8 mouse cellular contexts compared by ENCODE assay signal in genomic region chr2:32574901-32575585, GRCm38 (mm10). TPM values are rescaled to one million over a fixed set of nuclear protein-coding genes. Genes with fewer than 3 reads are reported as not detected.
DNase-seq lines count a peak whose midpoint lies in the region; ATAC-seq and TF ChIP-seq lines count a peak whose summit lies in the region.
"Had no signal": no experiment of that assay in that cellular context is flagged by ENCODE, and none has a peak within 500 bp of the region (broad histone marks: within the 10 kb centered on the region; RNA-seq: fewer than 3 reads in every experiment).

No protein-coding gene starts in this region.

- under 1% methylated on average over 26 of the region's 26 CpGs for WGBS in forebrain, embryonic 13.5 days
- 2% methylated on average over 26 of the region's 26 CpGs for WGBS in limb, embryonic 10.5 days
- WGBS in midbrain, embryonic 11.5 days = 2% methylated on average over 26 of the region's 26 CpGs

- peak; percentile 74 for TF ChIP-seq CTCF in G1E (IDR thresholded peaks at IDR 0.05; ENCODE audit: low read depth, low read length)

- no peak overlapping the region for H3K4me3 ChIP-seq in G1E (ENCODE audit: low read depth, low read length)
- peak overlapping the region; percentile 57 for H3K4me3 ChIP-seq in forebrain, embryonic 13.5 days
- peak overlapping the region; percentile 68 for H3K4me3 ChIP-seq in limb, embryonic 10.5 days
- H3K4me3 ChIP-seq in midbrain, embryonic 11.5 days (ENCODE audit: low read depth, low read length) = peak overlapping the region; percentile 52

- no peaks in the 10 kb centered on the region for H3K9me3 ChIP-seq in G1E (replicated peaks)
- no peaks in the 10 kb centered on the region for H3K9me3 ChIP-seq in forebrain, embryonic 13.5 days (replicated peaks)
- no peaks in the 10 kb centered on the region for H3K9me3 ChIP-seq in limb, embryonic 10.5 days (replicated peaks)
- no peaks in the 10 kb centered on the region for H3K9me3 ChIP-seq in midbrain, embryonic 11.5 days (ENCODE audit: control insufficient read depth, low read length)

- peaks cover 46% of the 10 kb centered on the region for H3K36me3 ChIP-seq in G1E (replicated peaks)
- peaks cover 8% of the 10 kb centered on the region for H3K36me3 ChIP-seq in forebrain, embryonic 13.5 days (ENCODE audit: poor library complexity, severe bottlenecking)
- peaks cover 16% of the 10 kb centered on the region for H3K36me3 ChIP-seq in limb, embryonic 10.5 days
- no peaks in the 10 kb centered on the region for H3K36me3 ChIP-seq in midbrain, embryonic 11.5 days (ENCODE audit: control insufficient read depth, insufficient read depth, low read length)

- H3K4me1 ChIP-seq in G1E (ENCODE audit: insufficient read depth, low read depth, low read length) = peaks cover 29% of the 10 kb centered on the region
- peaks cover 23% of the 10 kb centered on the region for H3K4me1 ChIP-seq in forebrain, embryonic 13.5 days
- H3K4me1 ChIP-seq in limb, embryonic 10.5 days = peaks cover 40% of the 10 kb centered on the region
- peaks cover 10% of the 10 kb centered on the region for H3K4me1 ChIP-seq in midbrain, embryonic 11.5 days (ENCODE audit: control insufficient read depth, insufficient read depth, low read length)

- H3K27ac ChIP-seq in forebrain, embryonic 13.5 days = no peak overlapping the region
- peak overlapping the region; percentile 61 for H3K27ac ChIP-seq in limb, embryonic 10.5 days
- no peak overlapping the region for H3K27ac ChIP-seq in midbrain, embryonic 11.5 days (ENCODE audit: low read depth, low read length)
- H3K27ac ChIP-seq: macrophage had no signal

- peak overlapping the region; percentile 99 for H3K4me2 ChIP-seq in forebrain, embryonic 13.5 days
- peak overlapping the region; percentile 99 for H3K4me2 ChIP-seq in midbrain, embryonic 11.5 days

- DNase-seq in G1E (ENCODE audit: low spot score) = no peak
- DNase-seq in c-Kit-positive CD71-positive TER-119-negative erythroid progenitor cells, embryonic 14.5 days (ENCODE audit: low read depth) = peak; percentile 70
- peak; percentile 88 for DNase-seq in induced T-regulatory cell, adult 2 months (ENCODE audit: low read depth)
- DNase-seq in limb, embryonic 10.5 days (ENCODE audit: low spot score) = peak; percentile 62
- peak; percentile 96 for DNase-seq in midbrain, embryonic 11.5 days (ENCODE audit: low spot score, missing footprints)
- DNase-seq in spleen, postnatal 10 days (ENCODE audit: low spot score in 2 of 2) = peak; percentile 45 to 76

- peak overlapping the region; percentile 73 for H3K9ac ChIP-seq in forebrain, embryonic 13.5 days
- peak overlapping the region; percentile 66 for H3K9ac ChIP-seq in midbrain, embryonic 11.5 days (ENCODE audit: low read length)

- peaks cover 27% of the 10 kb centered on the region for H3K27me3 ChIP-seq in G1E (ENCODE audit: insufficient read depth, low read length)
- H3K27me3 ChIP-seq in forebrain, embryonic 13.5 days = peaks cover 27% of the 10 kb centered on the region
- H3K27me3 ChIP-seq in limb, embryonic 10.5 days (ENCODE audit: low read depth, poor library complexity, severe bottlenecking) = peaks cover 44% of the 10 kb centered on the region
- H3K27me3 ChIP-seq in midbrain, embryonic 11.5 days (ENCODE audit: control insufficient read depth, insufficient read depth, low read length) = peaks cover 2% of the 10 kb centered on the region; the same call in 1 of the 2 replicates

- no peak for ATAC-seq in G1E (ENCODE audit: extremely low read depth, insufficient number of reproducible peaks, low FRiP score, poor library complexity, severe bottlenecking)
- ATAC-seq in forebrain, embryonic 13.5 days = no peak
- ATAC-seq in midbrain, embryonic 11.5 days (ENCODE audit: low FRiP score) = no peak

RNA-seq across cellular contexts. Expression of gene 9430097D07Rik, which starts 0.4 kb away (rescaled TPM):
- not detected in 2 replicates for total RNA-seq in G1E (2014; fragmentation: Nextera tagmentation)
- total RNA-seq in G1E (2017) = 0.11 TPM in 1 of 2 replicates, not detected in the other
- polyA plus RNA-seq in G1E (2012) = not detected in 2 replicates
- 0.18 and 0.39 TPM in 2 replicates for polyA plus RNA-seq in forebrain, embryonic 13.5 days (2015; fragmentation: Nextera tagmentation; extraction: Ambion mirVana)
- 0.24 TPM in 1 of 2 replicates, not detected in the other for polyA plus RNA-seq in limb, embryonic 10.5 days (2016; fragmentation: Nextera tagmentation; extraction: Ambion mirVana)
- 0.25 and 0.49 TPM in 2 replicates for polyA plus RNA-seq in midbrain, embryonic 11.5 days (2014; fragmentation: Nextera tagmentation; extraction: Ambion mirVana)
- polyA plus RNA-seq: macrophage had no signal

RNA-seq across cellular contexts. Expression of gene Pip5kl1, which starts 0.4 kb away (rescaled TPM):
- total RNA-seq in G1E (2014; fragmentation: Nextera tagmentation) (1.0 TPM in 1 of 2 replicates, not detected in the other), G1E (2017) (0.71 and 1.0 TPM in 2 replicates)
- polyA plus RNA-seq in G1E (2012) = 0.11 and 0.13 TPM in 2 replicates
- 1.7 and 3.4 TPM in 2 replicates for polyA plus RNA-seq in forebrain, embryonic 13.5 days (2015; fragmentation: Nextera tagmentation; extraction: Ambion mirVana)
- polyA plus RNA-seq in limb, embryonic 10.5 days (2016; fragmentation: Nextera tagmentation; extraction: Ambion mirVana) = 1.0 and 2.7 TPM in 2 replicates
- polyA plus RNA-seq in midbrain, embryonic 11.5 days (2014; fragmentation: Nextera tagmentation; extraction: Ambion mirVana) = 2.0 and 2.1 TPM in 2 replicates
- polyA plus RNA-seq: macrophage had no signal

RNA-seq across cellular contexts. Expression of gene Dpm2, which starts 4.4 kb away (rescaled TPM):
- total RNA-seq in G1E (2014; fragmentation: Nextera tagmentation) = 74.6 and 85.4 TPM in 2 replicates
- 59.3 and 64.4 TPM in 2 replicates for total RNA-seq in G1E (2017)
- polyA plus RNA-seq in G1E (2012) = 8.2 and 9.4 TPM in 2 replicates
- polyA plus RNA-seq in forebrain, embryonic 13.5 days (2015; fragmentation: Nextera tagmentation; extraction: Ambion mirVana) = 127 and 129 TPM in 2 replicates
- 104 and 109 TPM in 2 replicates for polyA plus RNA-seq in limb, embryonic 10.5 days (2016; fragmentation: Nextera tagmentation; extraction: Ambion mirVana)
- 103 and 110 TPM in 2 replicates for polyA plus RNA-seq in midbrain, embryonic 11.5 days (2014; fragmentation: Nextera tagmentation; extraction: Ambion mirVana)

RNA-seq across cellular contexts. Expression of gene St6galnac4, which starts 11.9 kb away (rescaled TPM):
- total RNA-seq in G1E (2014; fragmentation: Nextera tagmentation) (15.4 and 25.2 TPM in 2 replicates), G1E (2017) (6.7 and 8.1 TPM in 2 replicates)
- 20.8 and 24.4 TPM in 2 replicates for polyA plus RNA-seq in G1E (2012)
- 14.5 and 16.5 TPM in 2 replicates for polyA plus RNA-seq in forebrain, embryonic 13.5 days (2015; fragmentation: Nextera tagmentation; extraction: Ambion mirVana)
- 26.0 and 26.1 TPM in 2 replicates for polyA plus RNA-seq in limb, embryonic 10.5 days (2016; fragmentation: Nextera tagmentation; extraction: Ambion mirVana)
- 13.2 and 13.6 TPM in 2 replicates for polyA plus RNA-seq in midbrain, embryonic 11.5 days (2014; fragmentation: Nextera tagmentation; extraction: Ambion mirVana)

RNA-seq across cellular contexts. Expression of gene St6galnac6, which starts 24.5 kb away (rescaled TPM):
- 18.3 and 20.2 TPM in 2 replicates for total RNA-seq in G1E (2014; fragmentation: Nextera tagmentation)
- total RNA-seq in G1E (2017) = 16.8 and 19.8 TPM in 2 replicates
- polyA plus RNA-seq in G1E (2012) = 36.6 and 39.2 TPM in 2 replicates
- 10.0 and 10.8 TPM in 2 replicates for polyA plus RNA-seq in forebrain, embryonic 13.5 days (2015; fragmentation: Nextera tagmentation; extraction: Ambion mirVana)
- 11.8 and 16.7 TPM in 2 replicates for polyA plus RNA-seq in limb, embryonic 10.5 days (2016; fragmentation: Nextera tagmentation; extraction: Ambion mirVana)
- polyA plus RNA-seq in midbrain, embryonic 11.5 days (2014; fragmentation: Nextera tagmentation; extraction: Ambion mirVana) = 3.4 and 4.5 TPM in 2 replicates

Comparison
In these comparisons a context has a peak if more than half of its experiments do, and no peak if none do; other contexts are left out.
1. RNA of gene Dpm2, which starts 4.4 kb away (polyA plus RNA-seq): 127 to 129 TPM in forebrain, embryonic 13.5 days, 103 to 110 TPM in midbrain, embryonic 11.5 days and 104 to 109 TPM in limb, embryonic 10.5 days; 8.2 to 9.4 TPM in G1E; every median in the first group is over 10 times any median in the second.